ENCODE assay signal across 9 mouse cellular contexts in the genomic region with DNA sequence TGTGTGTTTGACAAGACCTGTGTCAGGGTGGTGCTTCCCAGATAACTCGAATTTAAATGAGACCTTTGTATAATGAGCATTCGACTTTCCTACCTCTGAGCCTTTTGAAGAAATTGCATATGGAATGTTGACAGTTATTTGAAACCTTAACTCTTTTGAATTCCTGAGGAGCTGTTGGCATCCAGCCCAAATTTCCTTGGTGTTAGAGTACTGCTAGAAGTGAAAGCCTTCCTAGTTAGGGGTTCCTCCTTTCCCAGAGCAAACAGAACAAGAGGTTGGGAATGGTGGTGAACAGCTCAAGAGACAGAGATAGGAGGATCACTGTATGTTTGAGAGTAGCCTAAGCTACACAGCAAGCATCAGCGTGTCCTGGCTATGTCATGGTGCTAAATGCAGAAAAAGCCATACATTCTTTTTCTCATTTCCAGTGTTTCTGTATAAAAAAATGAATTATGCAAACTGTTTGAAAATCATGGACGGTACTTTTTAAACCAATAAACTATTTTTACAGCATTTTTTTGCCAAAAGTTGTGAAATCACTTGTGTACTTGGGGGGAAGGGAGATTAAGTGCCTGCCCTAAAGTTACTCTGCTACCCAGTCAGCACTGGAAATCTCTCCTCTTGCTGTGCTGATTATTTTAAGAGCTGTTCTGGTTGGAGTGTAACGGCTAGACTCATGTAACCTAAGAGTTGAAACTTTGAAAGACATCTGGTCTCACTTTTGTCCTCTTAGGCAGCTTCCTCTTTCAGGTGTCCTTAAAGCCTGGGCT. TPM values are rescaled to one million over a fixed set of nuclear protein-coding genes. Genes with fewer than 3 reads are reported as not detected.
DNase-seq lines count a peak whose midpoint lies in the region; ATAC-seq and TF ChIP-seq lines count a peak whose summit lies in the region.
"Had no signal": no experiment of that assay in that cellular context is flagged by ENCODE, and none has a peak within 500 bp of the region (broad histone marks: within the 10 kb centered on the region; RNA-seq: fewer than 3 reads in every experiment).

No protein-coding gene starts in this region.

- H3K9me3 ChIP-seq in liver, postnatal 0 days (ENCODE audit: low read length): no peaks in the 10 kb centered on the region
- no peaks in the 10 kb centered on the region for H3K9me3 ChIP-seq in neural tube, embryonic 15.5 days (replicated peaks)
- H3K9me3 ChIP-seq: midbrain, embryonic 12.5 days; neural tube, embryonic 13.5 days had no signal

- peaks cover 23% of the 10 kb centered on the region for H3K4me1 ChIP-seq in brown adipose tissue, adult 24 weeks (ENCODE audit: control insufficient read depth, insufficient read depth, insufficient read length, low read length)
- peaks cover 66% of the 10 kb centered on the region for H3K4me1 ChIP-seq in liver, postnatal 0 days (ENCODE audit: insufficient read depth)
- peaks cover 63% of the 10 kb centered on the region for H3K4me1 ChIP-seq in neural tube, embryonic 15.5 days

- H3K9ac ChIP-seq in liver, postnatal 0 days (replicated peaks): no peak overlapping the region
- no peak overlapping the region for H3K9ac ChIP-seq in neural tube, embryonic 15.5 days (replicated peaks)
- H3K9ac ChIP-seq: midbrain, embryonic 12.5 days; neural tube, embryonic 13.5 days had no signal

- peaks cover 38% of the 10 kb centered on the region for H3K36me3 ChIP-seq in liver, postnatal 0 days (replicated peaks; ENCODE audit: insufficient read depth, low read length)
- peaks cover 29% of the 10 kb centered on the region for H3K36me3 ChIP-seq in neural tube, embryonic 15.5 days

- no peak for ATAC-seq in liver, postnatal 0 days
- ATAC-seq in neural tube, embryonic 15.5 days (ENCODE audit: low FRiP score): no peak

- peak overlapping the region; percentile 41 for H3K27ac ChIP-seq in brown adipose tissue, adult 24 weeks (replicated peaks; ENCODE audit: low read depth, low read length)
- H3K27ac ChIP-seq in liver, postnatal 0 days (ENCODE audit: low read depth): peak overlapping the region; percentile 68
- no peak overlapping the region for H3K27ac ChIP-seq in neural tube, embryonic 15.5 days (replicated peaks)
- H3K27ac ChIP-seq: midbrain, embryonic 12.5 days; neural tube, embryonic 13.5 days had no signal

- peak overlapping the region; percentile 22; the same call in 1 of the 2 replicates for H3K4me2 ChIP-seq in liver, postnatal 0 days (ENCODE audit: low read depth, low read length)
- no peak overlapping the region for H3K4me2 ChIP-seq in neural tube, embryonic 15.5 days
- H3K4me2 ChIP-seq: midbrain, embryonic 12.5 days; neural tube, embryonic 13.5 days had no signal

- no peak overlapping the region for H3K4me3 ChIP-seq in brown adipose tissue, adult 24 weeks (ENCODE audit: insufficient read depth, low read depth, low read length)
- H3K4me3 ChIP-seq in liver, postnatal 0 days (ENCODE audit: low read depth, low read length): no peak overlapping the region
- H3K4me3 ChIP-seq in neural tube, embryonic 15.5 days (replicated peaks): no peak overlapping the region
- H3K4me3 ChIP-seq: midbrain, embryonic 12.5 days; neural tube, embryonic 13.5 days had no signal

- H3K27me3 ChIP-seq in liver, postnatal 0 days (ENCODE audit: insufficient read depth, low read length): peaks cover 7% of the 10 kb centered on the region
- no peaks in the 10 kb centered on the region for H3K27me3 ChIP-seq in neural tube, embryonic 15.5 days (replicated peaks)
- H3K27me3 ChIP-seq: neural tube, embryonic 13.5 days had no signal

- TF ChIP-seq CTCF in liver, postnatal 0 days (IDR thresholded peaks at IDR 0.05; ENCODE audit: low read depth): no peak

- intact Hi-C loops in heart, postnatal 14 days (cut with DNase I): no loop called here

- DNase-seq in heart, postnatal 4 days: peak; percentile 37
- no peak for DNase-seq in heart, postnatal 14 days
- peak; percentile 49 for DNase-seq in A20 (ENCODE audit: low read depth, low spot score)
- no peak for DNase-seq in liver, postnatal 0 days
- DNase-seq in urinary bladder, postnatal 4 days (ENCODE audit: low spot score in 2 of 2): no peak

- TF ChIP-seq EP300 in liver, postnatal 0 days (IDR thresholded peaks at IDR 0.05; ENCODE audit: low read depth): 0 out of 2 replicates have a peak, but pooled peaks have one; percentile 7

- WGBS in liver, postnatal 0 days (ENCODE audit: insufficient replicate concordance): 52% methylated on average over 5 of the region's 5 CpGs
- 87% methylated on average over 5 of the region's 5 CpGs for WGBS in neural tube, embryonic 15.5 days

RNA-seq across cellular contexts. Expression of a gene that starts 2.4 kb away (rescaled TPM):
- 10 to 100 TPM in 1 of 2 experiments, 1 to 10 TPM in 1; 9.8 to 12.3 TPM for total RNA-seq in heart, postnatal 4 days (2021)
- 10 to 100 TPM; 14.7 to 17.6 TPM for total RNA-seq in heart, postnatal 14 days (2021)
- 8.6 and 10.6 TPM in 2 replicates for polyA plus RNA-seq in brown adipose tissue, adult 24 weeks (2012; ENCODE audit: insufficient read depth, insufficient read length, missing spikeins)
- polyA plus RNA-seq in liver, postnatal 0 days (2015; fragmentation: Nextera tagmentation; extraction: Ambion mirVana): 92.3 and 113 TPM in 2 replicates
- 21.2 and 21.5 TPM in 2 replicates for polyA plus RNA-seq in neural tube, embryonic 15.5 days (2015; fragmentation: Nextera tagmentation; extraction: Ambion mirVana)

RNA-seq across cellular contexts. Expression of a gene that starts 5.7 kb away (rescaled TPM):
- 10 to 100 TPM; 12.7 to 13.0 TPM for total RNA-seq in heart, postnatal 4 days (2021)
- total RNA-seq in heart, postnatal 14 days (2021): 10 to 100 TPM; 13.1 to 14.4 TPM
- polyA plus RNA-seq in brown adipose tissue, adult 24 weeks (2012; ENCODE audit: insufficient read depth, insufficient read length, missing spikeins): 9.7 and 11.7 TPM in 2 replicates
- 13.0 and 13.3 TPM in 2 replicates for polyA plus RNA-seq in liver, postnatal 0 days (2015; fragmentation: Nextera tagmentation; extraction: Ambion mirVana)
- polyA plus RNA-seq in neural tube, embryonic 15.5 days (2015; fragmentation: Nextera tagmentation; extraction: Ambion mirVana): 15.4 and 19.2 TPM in 2 replicates

RNA-seq across cellular contexts. Expression of a gene that starts 7.8 kb away (rescaled TPM):
- 10 to 100 TPM; 28.1 to 29.1 TPM for total RNA-seq in heart, postnatal 4 days (2021)
- 10 to 100 TPM; 16.6 to 19.7 TPM for total RNA-seq in heart, postnatal 14 days (2021)
- polyA plus RNA-seq in brown adipose tissue, adult 24 weeks (2012; ENCODE audit: insufficient read depth, insufficient read length, missing spikeins): 12.0 and 12.1 TPM in 2 replicates
- polyA plus RNA-seq in liver, postnatal 0 days (2015; fragmentation: Nextera tagmentation; extraction: Ambion mirVana): 21.1 and 21.7 TPM in 2 replicates
- 36.7 and 39.2 TPM in 2 replicates for polyA plus RNA-seq in neural tube, embryonic 15.5 days (2015; fragmentation: Nextera tagmentation; extraction: Ambion mirVana)

RNA-seq across cellular contexts. Expression of a gene that starts 13.9 kb away (rescaled TPM):
- 10 to 100 TPM; 41.1 to 42.4 TPM for total RNA-seq in heart, postnatal 4 days (2021)
- 10 to 100 TPM; 45.5 to 46.5 TPM for total RNA-seq in heart, postnatal 14 days (2021)
- 87.8 and 96.4 TPM in 2 replicates for polyA plus RNA-seq in brown adipose tissue, adult 24 weeks (2012; ENCODE audit: insufficient read depth, insufficient read length, missing spikeins)
- 61.0 and 63.2 TPM in 2 replicates for polyA plus RNA-seq in liver, postnatal 0 days (2015; fragmentation: Nextera tagmentation; extraction: Ambion mirVana)
- 145 and 147 TPM in 2 replicates for polyA plus RNA-seq in neural tube, embryonic 15.5 days (2015; fragmentation: Nextera tagmentation; extraction: Ambion mirVana)

RNA-seq across cellular contexts. Expression of a gene that starts 27.4 kb away (rescaled TPM):
- 10 to 100 TPM; 33.4 to 36.0 TPM for total RNA-seq in heart, postnatal 4 days (2021)
- total RNA-seq in heart, postnatal 14 days (2021): 10 to 100 TPM; 48.8 to 54.0 TPM
- polyA plus RNA-seq in brown adipose tissue, adult 24 weeks (2012; ENCODE audit: insufficient read depth, insufficient read length, missing spikeins): 17.5 and 19.1 TPM in 2 replicates
- polyA plus RNA-seq in liver, postnatal 0 days (2015; fragmentation: Nextera tagmentation; extraction: Ambion mirVana): 50.8 and 53.1 TPM in 2 replicates
- 20.4 and 25.7 TPM in 2 replicates for polyA plus RNA-seq in neural tube, embryonic 15.5 days (2015; fragmentation: Nextera tagmentation; extraction: Ambion mirVana)

Comparison
In these comparisons a context has a peak if more than half of its experiments do, and no peak if none do; other contexts are left out.
1. DNase-seq: peak in heart, postnatal 4 days (single experiment) and A20 (single experiment); none in heart, postnatal 14 days (0 of 2), liver, postnatal 0 days (single experiment) and urinary bladder, postnatal 4 days (0 of 2).